Mouse (Mus musculus): ENCODE measurements at regions not wholly inside any gene's neighbourhood (a gene's known extent, or its start where the extent isn't known, plus 50 kb on each side); places are given as distances from the start of the nearest gene placed in this dataset.
A peak's percentile ranks its signal among the peaks of the same experiment; 100 is the strongest.

GRCm38 (mm10) chr17:80827896-80828295 is 99.6 kb upstream of the Map4k3 start:
- DNase-seq (ENCODE audit: low read depth in 1 of 2, low spot score in 2 of 2) = no peak
- Histone ChIP-seq H3K36me3 (ENCODE audit: control insufficient read depth, insufficient read depth, low read length) (no peaks in the 10 kb centered on the region), H3K27ac (ENCODE audit: insufficient read depth, low read length) (no peak overlapping the region), H3K4me3 (ENCODE audit: extremely low read depth, insufficient read depth, insufficient read length) (no peak overlapping the region), H3K4me1 (ENCODE audit: control insufficient read depth, insufficient read depth, insufficient read length) (peaks cover 2% of the 10 kb centered on the region; the same call in 1 of the 2 replicates), H3K27me3 (ENCODE audit: control insufficient read depth, insufficient read depth, low read length) (no peaks in the 10 kb centered on the region)
- 77% methylated on average over 2 of the region's 2 CpGs for WGBS
- TF ChIP-seq CTCF (IDR thresholded peaks at IDR 0.05; ENCODE audit: extremely low read depth, insufficient read depth, insufficient read length, insufficient replicate concordance) (no peak), POLR2A (IDR thresholded peaks at IDR 0.05; ENCODE audit: low read depth, low read length) (no peak)

- 94% methylated on average over 17 of the region's 17 CpGs for WGBS
- no peaks in the 10 kb centered on the region for H3K36me3 ChIP-seq (ENCODE audit: control insufficient read depth, insufficient read depth, low read length)
- no peak overlapping the region for H3K4me3 ChIP-seq (ENCODE audit: extremely low read depth, insufficient read depth, insufficient read length)
- no peak for TF ChIP-seq POLR2A (IDR thresholded peaks at IDR 0.05; ENCODE audit: low read depth, low read length)
- no peak for TF ChIP-seq CTCF (IDR thresholded peaks at IDR 0.05; ENCODE audit: extremely low read depth, insufficient read depth, insufficient read length, insufficient replicate concordance)
- no peak for DNase-seq (ENCODE audit: low read depth in 1 of 2, low spot score in 2 of 2)
- H3K27ac ChIP-seq (ENCODE audit: insufficient read depth, low read length) = no peak overlapping the region
- no peaks in the 10 kb centered on the region for H3K27me3 ChIP-seq (ENCODE audit: control insufficient read depth, insufficient read depth, low read length)
- H3K4me1 ChIP-seq (ENCODE audit: control insufficient read depth, insufficient read depth, insufficient read length) = peaks cover 2% of the 10 kb centered on the region; the same call in 1 of the 2 replicates
These were observed 99.1 kb upstream of the Map4k3 start for GRCm38 (mm10) chr17:80827361-80827760.

GRCm38 (mm10) chr17:80825971-80826730 is 97.9 kb upstream of the Map4k3 start:
- H3K36me3 ChIP-seq (ENCODE audit: control insufficient read depth, insufficient read depth, low read length) = no peaks in the 10 kb centered on the region
- H3K27me3 ChIP-seq (ENCODE audit: control insufficient read depth, insufficient read depth, low read length) = no peaks in the 10 kb centered on the region
- WGBS = 34% methylated on average over 12 of the region's 12 CpGs
- no peak overlapping the region; the same call in 1 of the 2 replicates for H3K4me3 ChIP-seq (ENCODE audit: extremely low read depth, insufficient read depth, insufficient read length)
- H3K4me1 ChIP-seq (ENCODE audit: control insufficient read depth, insufficient read depth, insufficient read length) = peaks cover 2% of the 10 kb centered on the region; the same call in 1 of the 2 replicates
- no peak overlapping the region for H3K27ac ChIP-seq (ENCODE audit: insufficient read depth, low read length)
- DNase-seq (ENCODE audit: low read depth in 1 of 2, low spot score in 2 of 2) = no peak
- no peak for TF ChIP-seq POLR2A (IDR thresholded peaks at IDR 0.05; ENCODE audit: low read depth, low read length)
- TF ChIP-seq CTCF (IDR thresholded peaks at IDR 0.05; ENCODE audit: extremely low read depth, insufficient read depth, insufficient read length, insufficient replicate concordance) = no peak

DNA sequence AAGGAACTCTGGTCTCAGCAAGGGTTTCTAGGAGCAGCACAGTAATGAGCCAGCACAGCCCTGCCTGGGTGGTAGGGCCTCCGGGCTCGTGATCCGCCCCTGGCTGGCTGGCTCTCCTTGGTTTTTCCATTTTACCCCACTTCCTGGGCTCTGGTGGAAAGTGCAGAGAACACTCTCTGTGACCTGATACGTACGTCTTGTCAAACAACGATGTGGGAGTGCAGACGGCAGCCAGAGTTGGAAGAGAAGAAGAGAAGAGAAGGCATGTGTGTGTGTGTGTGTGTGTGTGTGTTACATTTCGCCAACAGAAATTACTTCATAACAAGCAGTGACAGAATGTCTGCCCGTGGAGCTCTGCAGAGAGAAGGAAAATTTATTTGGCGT is 97.2 kb upstream of the Map4k3 start:
- no peak for TF ChIP-seq POLR2A (IDR thresholded peaks at IDR 0.05; ENCODE audit: low read depth, low read length)
- no peaks in the 10 kb centered on the region for H3K27me3 ChIP-seq (ENCODE audit: control insufficient read depth, insufficient read depth, low read length)
- no peak overlapping the region for H3K4me3 ChIP-seq (ENCODE audit: extremely low read depth, insufficient read depth, insufficient read length)
- no peaks in the 10 kb centered on the region for H3K36me3 ChIP-seq (ENCODE audit: control insufficient read depth, insufficient read depth, low read length)
- WGBS = 28% methylated on average over 10 of the region's 10 CpGs
- peaks cover 2% of the 10 kb centered on the region; the same call in 1 of the 2 replicates for H3K4me1 ChIP-seq (ENCODE audit: control insufficient read depth, insufficient read depth, insufficient read length)
- peak overlapping the region; percentile 37; the same call in 1 of the 2 replicates for H3K27ac ChIP-seq (ENCODE audit: insufficient read depth, low read length)
- no peak for DNase-seq (ENCODE audit: low read depth in 1 of 2, low spot score in 2 of 2)

DNA sequence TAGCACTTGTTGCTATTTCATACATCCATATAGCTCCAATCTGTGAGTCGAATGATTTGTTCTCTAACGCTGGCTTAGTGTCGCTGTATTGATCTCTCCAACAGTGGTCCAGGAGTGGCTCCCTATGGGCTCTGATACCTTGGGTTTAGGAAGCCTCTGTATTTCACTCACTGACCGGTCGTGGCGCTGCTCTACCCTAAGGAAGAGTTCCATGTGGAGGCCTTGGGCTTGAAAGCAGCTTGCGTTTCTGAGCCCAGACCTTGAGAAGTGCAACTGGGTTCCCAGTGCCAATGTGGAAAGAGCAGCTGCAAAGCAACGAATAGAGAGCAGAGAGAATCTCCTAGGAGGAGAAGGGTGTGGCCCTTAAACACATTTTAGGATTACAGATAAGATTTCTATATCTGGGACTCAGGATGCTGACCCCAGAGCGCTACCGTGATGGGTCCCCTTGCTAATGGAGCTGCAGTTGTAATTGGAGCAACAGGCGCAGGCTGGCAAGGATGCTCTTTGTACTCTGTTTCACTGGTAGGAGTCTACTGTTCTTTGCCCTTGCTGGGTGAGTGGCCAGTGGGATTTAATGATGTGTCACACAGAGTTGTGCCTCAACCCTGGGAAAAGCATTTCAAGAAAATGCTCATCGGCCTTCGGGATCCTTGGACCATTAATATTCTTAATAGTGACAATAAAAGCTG is 96.7 kb upstream of the Map4k3 start:
- H3K4me3 ChIP-seq (ENCODE audit: extremely low read depth, insufficient read depth, insufficient read length) = no peak overlapping the region
- no peak for TF ChIP-seq POLR2A (IDR thresholded peaks at IDR 0.05; ENCODE audit: low read depth, low read length)
- no peak for TF ChIP-seq CTCF (IDR thresholded peaks at IDR 0.05; ENCODE audit: extremely low read depth, insufficient read depth, insufficient read length, insufficient replicate concordance)
- H3K27ac ChIP-seq (ENCODE audit: insufficient read depth, low read length) = peak overlapping the region; percentile 37; the same call in 1 of the 2 replicates
- H3K27me3 ChIP-seq (ENCODE audit: control insufficient read depth, insufficient read depth, low read length) = no peaks in the 10 kb centered on the region
- no peaks in the 10 kb centered on the region for H3K36me3 ChIP-seq (ENCODE audit: control insufficient read depth, insufficient read depth, low read length)
- no peak for DNase-seq (ENCODE audit: low read depth in 1 of 2, low spot score in 2 of 2)
- 85% methylated on average over 13 of the region's 13 CpGs for WGBS
- peaks cover 2% of the 10 kb centered on the region; the same call in 1 of the 2 replicates for H3K4me1 ChIP-seq (ENCODE audit: control insufficient read depth, insufficient read depth, insufficient read length)

DNA sequence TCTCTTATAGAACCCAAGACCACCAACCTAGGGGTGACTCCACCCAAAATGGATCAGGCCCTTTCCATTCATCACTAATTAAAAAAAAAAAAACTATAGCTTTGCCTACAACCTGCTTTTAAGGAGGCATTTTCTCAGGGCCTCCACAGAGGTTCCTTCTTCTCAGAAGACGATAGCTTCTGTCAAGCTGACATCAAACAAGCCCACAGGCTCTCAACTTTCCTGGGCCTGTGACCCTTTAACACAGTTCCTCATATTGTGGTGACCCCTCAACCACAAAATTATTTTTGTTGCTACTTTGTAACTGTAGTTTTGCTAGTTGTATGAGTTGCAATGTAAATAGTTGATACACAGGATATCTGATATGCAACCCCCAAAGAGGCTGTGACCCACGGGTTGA is 96.0 kb upstream of the Map4k3 start:
- no peaks in the 10 kb centered on the region for H3K36me3 ChIP-seq (ENCODE audit: control insufficient read depth, insufficient read depth, low read length)
- no peak for DNase-seq (ENCODE audit: low read depth in 1 of 2, low spot score in 2 of 2)
- no peak for TF ChIP-seq POLR2A (IDR thresholded peaks at IDR 0.05; ENCODE audit: low read depth, low read length)
- no peak for TF ChIP-seq CTCF (IDR thresholded peaks at IDR 0.05; ENCODE audit: extremely low read depth, insufficient read depth, insufficient read length, insufficient replicate concordance)
- H3K4me3 ChIP-seq (ENCODE audit: extremely low read depth, insufficient read depth, insufficient read length) = no peak overlapping the region
- no peak overlapping the region for H3K27ac ChIP-seq (ENCODE audit: insufficient read depth, low read length)
- H3K4me1 ChIP-seq (ENCODE audit: control insufficient read depth, insufficient read depth, insufficient read length) = peaks cover 2% of the 10 kb centered on the region; the same call in 1 of the 2 replicates
- H3K27me3 ChIP-seq (ENCODE audit: control insufficient read depth, insufficient read depth, low read length) = no peaks in the 10 kb centered on the region
- 26% methylated on average over 2 of the region's 2 CpGs for WGBS

- no peaks in the 10 kb centered on the region for H3K36me3 ChIP-seq (ENCODE audit: control insufficient read depth, insufficient read depth, low read length)
- 86% methylated on average over 8 of the region's 8 CpGs for WGBS
- no peak for DNase-seq (ENCODE audit: low read depth in 1 of 2, low spot score in 2 of 2)
- peaks cover 2% of the 10 kb centered on the region; the same call in 1 of the 2 replicates for H3K4me1 ChIP-seq (ENCODE audit: control insufficient read depth, insufficient read depth, insufficient read length)
- H3K4me3 ChIP-seq (ENCODE audit: extremely low read depth, insufficient read depth, insufficient read length) = no peak overlapping the region
- no peaks in the 10 kb centered on the region for H3K27me3 ChIP-seq (ENCODE audit: control insufficient read depth, insufficient read depth, low read length)
- H3K27ac ChIP-seq (ENCODE audit: insufficient read depth, low read length) = no peak overlapping the region
- TF ChIP-seq POLR2A (IDR thresholded peaks at IDR 0.05; ENCODE audit: low read depth, low read length) (no peak), CTCF (IDR thresholded peaks at IDR 0.05; ENCODE audit: extremely low read depth, insufficient read depth, insufficient read length, insufficient replicate concordance) (no peak)
These were observed 92.6 kb upstream of the Map4k3 start for GRCm38 (mm10) chr17:80820888-80821287.
